Mouse (Mus musculus) myocyte (in vitro differentiated cells): ENCODE data around the gene Dnm1.
"Not testable (repeated sequence)": the region's sequence is repeated elsewhere in the genome, so short reads cannot be mapped to it uniquely, and the experiment has no call there.

ENCODE experiments used
- CEBPB ChIP-seq: IDR thresholded peaks from 2 replicates; pipeline ENCODE4 v1.6.1; 2011; ENCODE audit warnings: mild to moderate bottlenecking, moderate library complexity; ENCODE audit not compliant: poor library complexity, insufficient read depth, severe bottlenecking
- E2F4 ChIP-seq: IDR thresholded peaks from one replicate; pipeline ENCODE4 v1.6.1; 2011; ENCODE audit warnings: mild to moderate bottlenecking, control low read depth, moderate library complexity; ENCODE audit not compliant: insufficient read depth
- MAX ChIP-seq: IDR thresholded peaks from one replicate; pipeline ENCODE4 v1.6.1; 2011; ENCODE audit warnings: low read depth, mild to moderate bottlenecking, control low read depth
- MYOD1 ChIP-seq, 3 experiments: IDR thresholded peaks; one replicate each; pipeline ENCODE4 v1.6.1; 2011; ENCODE audit warnings: control low read depth in 2 of 3, low read depth in 2 of 3, mild to moderate bottlenecking in 2 of 3, moderate library complexity in 1 of 3; ENCODE audit not compliant: insufficient read length in 2 of 3, control insufficient read depth in 1 of 3
- MYOG ChIP-seq, 3 experiments: IDR thresholded peaks; one replicate each; pipeline ENCODE4 v1.6.1; 2011; ENCODE audit warnings: control low read depth in 2 of 3, low read depth in 2 of 3, mild to moderate bottlenecking in 2 of 3; ENCODE audit not compliant: insufficient read length in 2 of 3, control insufficient read depth in 1 of 3, insufficient read depth in 1 of 3
- POLR2A ChIP-seq: IDR thresholded peaks from one replicate; pipeline ENCODE4 v1.6.1; 2011; ENCODE audit warnings: low read depth, mild to moderate bottlenecking, control low read depth, moderate library complexity; ENCODE audit not compliant: insufficient read length
- POLR2AphosphoS2 ChIP-seq: IDR thresholded peaks from one replicate; pipeline ENCODE4 v1.6.1; 2011; ENCODE audit warnings: low read depth, control low read depth; ENCODE audit not compliant: insufficient read length
- REST ChIP-seq: IDR thresholded peaks from one replicate; pipeline ENCODE4 v1.6.1; 2011; ENCODE audit warnings: mild to moderate bottlenecking, control low read depth, moderate library complexity; ENCODE audit not compliant: insufficient read depth, insufficient read length
- SRF ChIP-seq: IDR thresholded peaks from one replicate; pipeline ENCODE4 v1.6.1; 2011; ENCODE audit warnings: low read depth; ENCODE audit not compliant: control insufficient read depth, insufficient read length
- TCF12 ChIP-seq: IDR thresholded peaks from one replicate; pipeline ENCODE4 v1.6.1; 2011; ENCODE audit warnings: mild to moderate bottlenecking, control low read depth; ENCODE audit not compliant: poor library complexity, insufficient read depth, severe bottlenecking
- TCF3 ChIP-seq: IDR thresholded peaks from one replicate; pipeline ENCODE4 v1.6.1; 2011; ENCODE audit warnings: low read depth, control low read depth; ENCODE audit not compliant: insufficient read length
- USF1 ChIP-seq: IDR thresholded peaks from one replicate; pipeline ENCODE4 v1.6.1; 2011; ENCODE audit warnings: low read depth, mild to moderate bottlenecking, control low read depth, moderate library complexity

DNA sequence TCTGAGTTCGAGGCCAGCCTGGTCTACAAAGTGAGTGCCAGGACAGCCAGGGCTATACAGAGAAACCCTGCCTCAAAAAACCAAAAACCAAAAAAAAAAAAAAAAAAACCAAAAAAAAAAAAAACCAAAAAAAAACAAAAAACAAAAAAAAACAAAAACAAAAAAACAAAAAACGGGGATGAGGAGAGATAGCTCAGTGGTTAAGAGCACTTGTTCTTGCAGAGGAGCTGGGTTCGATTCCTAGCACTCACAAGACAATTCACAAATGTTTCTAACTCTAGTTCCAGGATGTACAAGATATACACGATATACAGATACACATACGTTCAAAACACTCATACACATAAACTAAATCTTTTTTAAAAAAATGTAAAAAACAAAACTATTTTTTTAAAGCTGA, 9.1 kb upstream of the Dnm1 start:
- TF ChIP-seq POLR2A; TCF12; USF1; MYOD1 (IDR thresholded peaks at IDR 0.05; ENCODE audit: control insufficient read depth in 1 of 3, insufficient read length in 2 of 3, low read depth in 2 of 3); SRF; REST; CEBPB; E2F4; MAX; MYOG (IDR thresholded peaks at IDR 0.05; ENCODE audit: control insufficient read depth in 1 of 3, insufficient read depth in 1 of 3, insufficient read length in 2 of 3, low read depth in 2 of 3); POLR2AphosphoS2; TCF3: not testable (repeated sequence)
